Mouse (Mus musculus): ENCODE measurements around the gene Gm11639.
"Not testable (repeated sequence)": the region's sequence is repeated elsewhere in the genome, so short reads cannot be mapped to it uniquely, and the experiment has no call there.

Gene Gm11639

DNA sequence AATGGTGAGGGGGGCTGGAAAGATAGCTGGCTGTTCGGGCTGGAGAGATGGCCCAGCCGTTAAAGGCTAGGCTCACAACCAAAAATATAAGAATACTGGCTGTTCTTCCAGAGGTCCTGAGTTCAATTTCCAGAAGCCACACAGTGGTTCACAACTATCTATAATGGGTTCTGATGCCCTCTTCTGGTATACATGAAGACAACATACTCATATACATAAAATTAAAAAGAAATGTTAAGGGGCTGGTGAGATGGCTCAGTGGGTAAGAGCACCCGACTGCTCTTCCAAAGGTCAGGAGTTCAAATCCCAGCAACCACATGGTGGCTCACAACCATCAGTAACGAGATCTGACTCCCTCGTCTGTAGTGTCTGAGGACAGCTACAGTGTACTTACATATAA lies 436.3 kb downstream of the Gm11639 start:
- not testable (repeated sequence) for DNase-seq

GRCm38 (mm10) chr11:105123986-105124385 lies 438.5 kb downstream of the Gm11639 start:
- DNase-seq: no peak

DNA sequence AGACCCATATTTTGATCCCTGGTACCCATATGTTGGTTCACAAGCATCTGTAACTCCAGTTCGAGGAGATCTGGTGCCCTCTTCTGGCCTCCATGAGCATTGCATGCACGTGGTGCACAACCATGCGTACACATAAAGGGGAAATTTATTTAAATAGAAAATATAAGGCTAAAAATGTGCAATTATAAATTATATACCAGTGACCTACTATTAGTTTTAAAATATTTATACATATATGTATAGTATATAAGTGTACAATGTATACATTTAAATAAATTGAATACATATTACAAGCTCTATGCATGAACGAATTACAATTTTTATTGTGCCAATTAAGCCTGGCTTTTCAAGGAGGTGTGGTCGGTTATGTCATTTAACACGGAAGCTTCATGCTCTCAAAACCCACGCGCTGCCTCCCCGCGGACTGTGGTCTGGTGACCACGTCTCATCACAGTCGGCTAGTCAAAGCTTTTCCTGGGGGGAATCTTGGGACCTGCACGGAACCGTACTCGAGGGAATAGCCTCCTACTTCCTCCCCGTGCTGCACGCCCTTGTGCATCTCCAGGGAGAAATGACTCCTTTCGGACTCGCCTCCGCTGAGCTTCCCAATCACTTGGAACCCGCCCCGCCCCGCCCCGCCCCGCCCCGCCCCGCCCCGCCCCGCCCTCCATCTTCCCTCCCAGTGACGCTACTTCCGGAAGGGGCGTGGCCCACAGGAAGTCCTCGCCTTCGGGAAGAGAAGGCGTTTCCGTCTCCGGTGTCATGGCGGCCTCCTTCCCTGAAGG lies 440.4 kb downstream of the Gm11639 start, which contains the start of gene Mettl2:
TSS of gene Mettl2 (plus strand) at position 691 of the 785 bp plus-strand sequence.
- DNase-seq: peak; percentile 84

GRCm38 (mm10) chr11:105126520-105127029 lies 441.1 kb downstream of the Gm11639 start:
- no peak for DNase-seq

- no peak for DNase-seq
Measured at GRCm38 (mm10) chr11:105135692-105136091, 450.2 kb downstream of the Gm11639 start.

DNA sequence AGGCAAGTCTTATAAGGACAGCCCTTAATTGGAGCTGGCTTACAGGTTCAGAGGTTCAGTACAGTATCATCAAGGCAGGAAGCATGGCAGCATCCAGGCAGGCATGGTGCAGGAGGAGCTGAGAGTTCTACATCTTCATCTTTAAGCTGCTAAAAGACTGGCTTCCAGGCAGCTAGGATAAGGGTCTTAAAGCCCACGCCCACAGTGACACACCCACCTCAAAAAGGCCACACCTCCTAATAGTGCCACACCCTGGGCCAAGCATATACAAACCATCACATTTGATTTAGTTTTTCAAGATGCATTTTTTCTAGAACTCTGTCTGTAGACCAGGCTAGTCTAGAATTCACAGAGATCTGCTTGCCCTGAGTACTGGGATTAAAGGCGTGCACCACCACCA lies 451.7 kb downstream of the Gm11639 start:
- DNase-seq: not testable (repeated sequence)

- not testable (repeated sequence) for DNase-seq
Measured at GRCm38 (mm10) chr11:105140512-105140911, 455.0 kb downstream of the Gm11639 start.

DNA sequence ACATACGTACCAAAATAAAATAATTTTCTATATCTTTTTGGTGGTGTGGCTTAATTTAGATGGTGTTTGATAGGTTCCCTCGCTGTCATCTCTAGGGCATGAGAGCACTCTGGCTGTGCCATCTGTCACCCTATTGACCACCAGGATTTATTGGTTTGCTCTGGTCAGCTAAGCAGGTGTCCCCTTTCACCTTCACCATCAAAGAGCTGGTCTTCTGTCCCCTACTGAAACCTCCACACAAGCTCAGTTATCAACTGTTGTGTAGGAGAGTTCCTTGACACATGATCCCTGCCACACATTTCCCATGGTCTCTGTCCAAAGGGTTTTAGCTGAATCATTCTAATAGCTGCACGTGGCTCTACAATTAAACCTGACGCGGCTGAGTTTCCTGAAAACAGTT lies 455.6 kb downstream of the Gm11639 start:
- DNase-seq: no peak

DNA sequence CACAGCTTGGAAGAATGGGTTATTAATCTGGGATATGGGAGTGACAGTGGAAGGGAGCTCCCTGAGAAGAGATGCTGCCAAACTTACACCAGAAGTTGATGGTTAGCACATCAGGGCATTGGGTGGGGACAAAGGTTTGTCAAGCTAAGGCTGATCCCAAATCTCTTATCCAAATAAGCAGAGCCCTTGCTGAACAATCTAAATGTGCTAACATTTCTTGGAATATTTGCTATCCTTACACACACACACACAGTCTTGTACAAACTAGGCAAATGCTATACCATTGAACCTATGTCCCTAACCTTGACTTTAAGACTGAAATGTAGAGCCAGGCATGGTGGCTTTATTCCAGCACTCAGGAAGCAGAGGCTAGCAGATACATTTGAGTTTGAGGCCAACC lies 458.1 kb downstream of the Gm11639 start:
- no peak for DNase-seq

DNA sequence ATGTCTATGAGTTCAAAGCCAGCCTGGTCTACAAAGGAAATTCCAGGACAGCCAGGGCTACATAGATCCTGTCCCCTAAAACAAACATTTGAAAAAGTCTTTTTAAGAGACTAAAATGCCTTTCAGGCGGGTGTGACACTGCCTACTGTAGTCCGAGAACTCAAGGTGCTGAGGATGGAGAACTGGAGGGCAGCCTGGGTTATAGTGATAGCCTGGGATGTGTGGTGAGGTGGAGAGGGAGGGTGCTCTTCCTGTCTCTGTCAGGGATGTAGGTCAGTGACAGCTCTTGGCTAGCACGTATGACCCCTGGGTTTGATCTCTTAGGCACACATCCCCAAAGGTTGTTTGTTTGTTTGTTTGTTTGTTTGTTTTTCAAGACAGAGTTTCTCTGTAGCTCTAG lies 458.6 kb downstream of the Gm11639 start:
- no peak for DNase-seq

- DNase-seq: no peak
Measured at GRCm38 (mm10) chr11:105144508-105145210, 459.2 kb downstream of the Gm11639 start.

- no peak for DNase-seq
Measured at GRCm38 (mm10) chr11:105145211-105145610, 459.7 kb downstream of the Gm11639 start.

- no peak for DNase-seq
Measured at GRCm38 (mm10) chr11:105146593-105146992, 461.1 kb downstream of the Gm11639 start, which contains the start of gene Gm10842. Gene Gm10842, plus strand, starts transcription at chr11:105146893.

DNA sequence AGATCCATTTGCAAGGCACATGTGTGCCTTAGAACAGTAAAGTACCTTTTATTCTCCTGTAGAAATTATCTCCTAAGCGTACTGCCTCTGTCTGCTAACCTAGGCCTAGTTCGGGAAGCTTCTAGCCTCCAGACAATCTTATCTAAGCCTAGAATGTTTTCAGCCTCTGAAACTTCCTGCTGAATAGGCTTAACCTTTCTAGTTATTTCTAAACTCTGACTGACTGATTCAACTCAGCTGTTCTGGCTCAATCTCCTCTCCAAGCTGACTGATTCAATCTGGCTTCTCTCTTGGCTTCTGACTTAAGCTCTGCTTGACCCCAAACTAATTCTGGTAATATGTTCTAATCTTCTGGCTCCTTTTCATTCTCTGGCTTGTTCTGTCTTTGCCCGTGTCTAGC lies 463.8 kb downstream of the Gm11639 start:
- no peak for DNase-seq

DNA sequence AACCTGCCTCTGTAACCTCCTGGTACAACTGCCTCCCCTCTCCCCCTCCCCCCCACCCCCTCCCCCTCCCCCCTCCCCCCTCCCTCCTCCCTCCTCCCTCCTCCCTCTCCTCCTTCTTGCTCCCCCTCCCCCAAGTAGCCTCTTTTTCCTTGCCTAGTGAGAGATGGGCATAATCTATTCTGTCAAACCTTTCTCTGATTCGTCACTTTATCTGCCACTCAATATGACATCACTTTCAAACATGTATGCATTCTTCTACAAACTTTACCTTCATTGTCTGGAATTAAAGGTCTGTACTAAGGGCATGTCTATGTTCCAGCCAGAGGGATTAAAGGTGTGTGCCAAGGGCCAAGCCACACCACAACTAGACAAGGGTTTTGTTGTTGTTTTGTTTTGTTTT lies 464.3 kb downstream of the Gm11639 start:
- no peak for DNase-seq

- DNase-seq: no peak
Measured at GRCm38 (mm10) chr11:105150691-105151090, 465.2 kb downstream of the Gm11639 start.

- no peak for DNase-seq
Measured at GRCm38 (mm10) chr11:105151226-105152016, 465.9 kb downstream of the Gm11639 start.

DNA sequence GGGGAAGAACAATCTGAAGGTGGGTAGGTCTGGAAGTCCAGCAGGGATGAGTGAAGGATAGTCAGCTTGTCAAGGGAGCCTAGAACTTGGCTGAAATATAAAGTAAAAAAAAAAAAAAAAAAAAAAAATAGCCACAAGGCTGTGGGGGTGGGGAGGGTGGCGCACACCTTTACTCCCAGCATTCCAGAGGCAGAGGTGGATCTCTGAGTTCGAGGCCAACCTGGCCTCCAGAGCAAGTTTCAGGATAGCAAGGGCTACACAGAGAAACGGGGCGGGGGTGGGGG lies 466.5 kb downstream of the Gm11639 start:
- DNase-seq: no peak

DNA sequence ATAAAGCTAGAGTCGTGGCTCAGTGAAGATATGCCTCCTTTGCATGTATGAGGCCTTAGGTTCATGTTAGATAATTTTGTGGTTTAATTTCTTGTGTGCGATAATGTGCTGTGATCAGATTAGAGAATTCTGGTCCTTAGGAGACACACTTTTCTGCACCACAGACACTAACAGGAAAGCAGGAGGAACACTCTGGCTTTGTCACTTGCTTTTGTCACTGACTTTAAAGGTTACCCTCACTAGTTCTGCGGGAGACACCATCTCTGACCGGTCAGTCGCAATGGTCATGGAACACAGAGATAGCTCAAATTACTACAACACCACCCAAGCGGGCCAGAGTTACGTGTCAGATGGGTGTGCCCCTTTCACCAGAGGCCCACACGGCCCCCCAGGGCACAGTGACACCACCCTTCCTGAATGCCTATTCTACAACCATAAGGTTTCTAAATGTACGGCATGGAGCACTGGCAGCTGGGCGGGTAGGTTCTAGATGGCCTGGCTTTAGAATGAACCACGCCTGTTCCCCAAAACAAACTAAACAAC lies 466.9 kb downstream of the Gm11639 start:
- no peak for DNase-seq

- no peak for DNase-seq
Measured at GRCm38 (mm10) chr11:105153068-105153833, 467.7 kb downstream of the Gm11639 start.

- no peak for DNase-seq
Measured at GRCm38 (mm10) chr11:105155915-105156314, 470.4 kb downstream of the Gm11639 start.

DNA sequence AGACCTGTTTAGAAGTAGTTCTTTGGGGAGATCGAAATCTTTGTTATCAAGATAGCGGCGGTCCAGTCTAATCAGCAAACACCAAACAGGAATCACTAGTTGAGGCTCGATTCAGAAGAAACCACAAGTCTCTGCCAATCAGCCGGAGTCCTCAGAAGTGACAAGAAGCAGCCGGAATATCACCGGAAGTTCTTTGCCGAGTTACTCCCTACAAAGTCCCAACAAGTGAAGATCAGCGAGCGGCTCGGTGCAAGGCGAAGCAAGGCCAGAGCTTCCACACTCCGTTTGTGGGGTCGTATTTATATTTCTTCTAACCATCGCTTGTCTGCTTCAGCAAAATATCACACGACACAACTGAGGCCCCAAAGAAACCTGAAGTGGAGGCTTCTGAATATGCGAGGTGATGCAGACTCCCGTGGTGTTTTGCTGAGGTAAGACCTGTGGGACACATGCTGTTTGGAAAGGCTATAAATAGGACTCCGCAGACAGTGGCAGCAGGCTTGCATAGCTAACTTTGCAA lies 471.3 kb downstream of the Gm11639 start:
- no peak for DNase-seq

All from right cerebral cortex, postnatal 25 days (tissue).